Mouse (Mus musculus) liver, adult 10 weeks (tissue): ENCODE measurements around the gene Pik3r2. TPM values are rescaled to one million over a fixed set of nuclear protein-coding genes. Genes with fewer than 3 reads are reported as not detected.

Experiments
- polyA plus RNA-seq: library from polyadenylated mRNA; stranded (reverse); fragments of 350-450 nt; fragmentation: Illumina TruSeq; extraction: RNeasy Lipid Tissue Mini Kit (QIAGEN cat#74804); gene quantifications from one replicate; pipeline ENCODE4 v1.2.3, GENCODE M21; 2014; ENCODE audit warnings: low read depth, low replicate concordance

The Pik3r2 gene
- polyA plus RNA-seq = 0.93 TPM

GRCm38 (mm10) chr8:70776496-70777444 lies at the start of gene Pik3r2:
Gene Pik3r2 (minus strand): TSS chr8:70776713.

DNA sequence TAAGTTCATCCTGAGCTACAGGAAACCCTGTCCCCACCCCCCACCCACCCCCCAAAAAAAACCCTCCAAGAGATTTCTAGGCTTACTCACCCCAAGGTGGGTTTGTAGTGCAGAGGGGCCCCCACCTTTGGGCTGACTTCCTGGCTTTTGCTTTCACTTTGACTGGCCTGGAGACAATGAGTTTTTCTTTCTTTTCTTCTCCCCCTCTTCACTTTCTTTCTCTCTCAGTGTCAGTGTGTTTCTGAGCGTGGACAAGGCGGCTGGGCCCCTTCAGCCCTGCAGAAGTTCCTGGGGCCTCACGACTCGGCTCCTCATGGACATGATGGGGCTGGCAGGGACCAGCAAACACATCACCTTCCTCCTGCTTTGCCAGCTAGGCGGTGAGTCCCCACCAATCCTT lies 31.7 kb upstream of the Pik3r2 start, which contains the start of gene Il12rb1:
Gene Il12rb1, plus strand, starts transcription at position 211 of the 400 bp plus-strand sequence.

DNA sequence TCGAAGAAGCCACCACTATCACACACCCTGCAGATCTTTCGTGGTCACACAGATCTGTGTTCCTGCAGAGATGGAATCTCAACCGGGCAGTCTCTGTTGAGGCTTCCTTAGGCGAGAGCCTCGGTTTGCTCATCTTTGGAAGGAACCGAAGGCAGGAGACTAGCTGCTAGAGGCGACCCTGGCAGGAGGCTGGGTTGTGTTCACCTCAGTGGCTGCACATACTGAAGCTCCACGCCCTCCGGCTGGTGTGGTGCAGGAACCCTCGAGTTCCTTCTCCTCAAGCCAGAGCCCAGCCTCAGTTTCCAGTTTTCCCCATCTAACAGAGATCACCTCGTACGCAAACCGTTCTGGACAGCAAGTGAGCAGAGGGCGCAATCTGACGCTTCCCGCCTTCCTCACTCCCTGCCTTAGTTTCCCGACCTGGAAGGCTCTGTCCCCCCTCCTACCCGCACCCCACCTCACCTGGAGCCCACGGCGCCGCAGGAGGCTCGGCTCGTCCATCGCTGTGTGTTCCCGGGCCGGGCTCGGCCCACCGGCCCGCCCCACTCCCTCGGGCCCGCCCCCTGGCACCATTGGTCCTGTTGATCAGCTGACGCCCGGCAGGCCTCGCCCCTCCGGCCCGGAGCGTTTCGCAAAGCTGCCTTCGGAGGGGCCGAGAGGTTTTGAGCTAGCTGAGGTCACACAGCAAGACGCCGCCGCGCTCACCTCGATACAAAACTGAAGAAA lies 28.1 kb upstream of the Pik3r2 start, which contains the start of gene Mast3:
Gene Mast3, minus strand, starts transcription at position 574 of the 726 bp plus-strand sequence.

GRCm38 (mm10) chr8:70760775-70761406 lies 15.6 kb downstream of the Pik3r2 start, which contains the start of gene Mpv17l2:
Gene Mpv17l2 (minus strand): TSS chr8:70760946.

DNA sequence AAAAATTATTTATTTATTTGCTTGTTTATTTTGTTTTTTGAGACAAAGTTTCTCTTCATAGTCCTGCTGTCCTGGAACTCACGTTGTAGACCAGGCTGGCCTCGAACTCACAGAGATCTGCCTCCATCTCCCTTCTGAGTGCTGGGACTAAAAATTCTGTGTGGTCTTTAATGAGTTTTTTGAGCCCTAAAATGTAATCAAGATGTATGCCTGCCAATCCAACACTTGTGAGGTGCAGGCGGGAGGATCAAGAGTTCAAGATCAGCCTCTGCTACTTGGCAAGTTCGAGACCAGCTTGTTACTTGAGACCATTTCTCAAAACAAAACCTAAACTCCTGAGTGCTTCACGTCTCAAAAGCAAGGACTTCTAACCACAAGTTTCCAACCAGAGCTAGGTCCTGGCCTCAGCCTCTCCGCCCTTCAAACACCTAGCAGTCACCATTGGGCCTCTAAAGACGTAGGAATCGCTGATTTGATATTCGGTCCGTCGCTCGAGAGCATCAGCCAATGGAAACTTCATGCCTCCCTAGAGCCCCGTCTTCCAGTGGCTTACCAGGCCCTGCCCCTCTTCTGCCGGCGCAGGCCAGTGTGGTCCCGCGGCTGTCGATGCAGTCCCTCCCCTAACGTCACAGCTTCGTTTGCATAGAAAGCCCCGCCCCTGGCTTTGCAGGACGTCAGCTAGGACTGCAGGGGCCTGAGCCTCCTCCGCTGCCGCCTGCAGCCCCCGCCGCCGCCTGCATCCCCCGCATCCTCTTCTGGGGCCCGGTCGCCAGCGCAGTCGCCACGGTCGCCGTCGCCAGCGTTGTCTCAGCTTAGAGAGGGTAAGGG lies 22.3 kb downstream of the Pik3r2 start, which contains the start of gene Rab3a:
Gene Rab3a, plus strand, starts transcription at position 637 of the 828 bp plus-strand sequence.

DNA sequence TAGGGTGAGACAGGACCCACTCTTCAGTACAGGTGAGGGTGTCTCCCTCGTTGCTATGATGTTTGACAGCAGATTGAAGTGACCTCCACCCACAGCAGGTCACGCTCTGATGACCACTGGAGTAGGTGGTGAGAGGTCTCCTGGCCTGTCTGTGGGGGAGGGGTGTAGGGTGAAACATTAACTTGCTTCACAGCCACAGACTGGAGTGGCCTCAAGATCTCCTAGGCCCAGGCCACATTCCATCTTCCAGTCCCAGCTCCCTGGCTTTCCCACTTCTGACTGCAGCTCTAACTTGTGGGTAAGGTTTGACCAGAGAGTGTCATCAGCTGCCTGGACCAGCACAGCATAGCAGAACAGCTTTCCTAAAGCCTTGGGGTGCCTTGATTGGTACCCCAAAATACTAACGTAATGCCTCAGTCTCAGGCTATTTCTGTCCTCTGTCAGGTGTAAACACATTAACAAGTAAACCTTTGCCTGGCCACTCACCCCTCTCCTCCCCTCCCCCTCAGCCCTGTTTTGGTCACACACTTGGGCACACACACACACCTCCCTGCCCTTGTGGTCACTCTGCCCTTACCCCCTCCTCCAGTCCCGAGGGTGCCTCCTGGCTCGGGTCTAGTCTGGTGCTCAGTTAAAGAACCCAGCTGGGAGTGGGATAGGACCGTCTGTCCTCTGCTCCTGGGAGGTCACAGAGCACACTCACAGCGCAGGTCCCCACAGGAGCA lies 52.9 kb downstream of the Pik3r2 start, which contains the start of gene Pde4c:
Gene Pde4c, plus strand, starts transcription at position 235 of the 725 bp plus-strand sequence.

GRCm38 (mm10) chr8:70718297-70718696 lies 58.2 kb downstream of the Pik3r2 start, which contains the start of gene Gm3336:
Gene Gm3336 (plus strand): TSS chr8:70718543.

Other genes with a start within 250 kb of the Pik3r2 start
- 10.3 TPM for gene Fkbp8, start 249.0 kb downstream of the Pik3r2 start, polyA plus RNA-seq
- gene Kxd1, start 248.8 kb downstream of the Pik3r2 start, polyA plus RNA-seq = 11.4 TPM
- gene Ell, start 237.3 kb downstream of the Pik3r2 start, polyA plus RNA-seq = 2.1 TPM
- not detected for gene Isyna1, start 182.3 kb downstream of the Pik3r2 start, polyA plus RNA-seq
- gene Ssbp4, start 167.8 kb downstream of the Pik3r2 start, polyA plus RNA-seq = not detected
- 0.85 TPM for gene Lrrc25, start 160.6 kb downstream of the Pik3r2 start, polyA plus RNA-seq
- gene Gdf15, start 144.3 kb downstream of the Pik3r2 start, polyA plus RNA-seq = not detected
- gene Pgpep1, start 116.3 kb downstream of the Pik3r2 start, polyA plus RNA-seq = 17.3 TPM
- 0.61 TPM for gene Lsm4, start 103.5 kb downstream of the Pik3r2 start, polyA plus RNA-seq
- 8.1 TPM for gene Jund, start 77.8 kb downstream of the Pik3r2 start, polyA plus RNA-seq
- gene Iqcn, start 73.3 kb downstream of the Pik3r2 start, polyA plus RNA-seq = not detected
- gene Gm3336, start 58.2 kb downstream of the Pik3r2 start, polyA plus RNA-seq = not detected
- 1.1 TPM for gene Pde4c, start 53.0 kb downstream of the Pik3r2 start, polyA plus RNA-seq
- gene Rab3a, start 22.0 kb downstream of the Pik3r2 start, polyA plus RNA-seq = 0.56 TPM
- 0.85 TPM for gene Mpv17l2, start 15.8 kb downstream of the Pik3r2 start, polyA plus RNA-seq
- gene Mast3, start 28.3 kb upstream of the Pik3r2 start, polyA plus RNA-seq = 2.1 TPM
- not detected for gene Il12rb1, start 31.7 kb upstream of the Pik3r2 start, polyA plus RNA-seq
- 2.8 TPM for gene Arrdc2, start 63.0 kb upstream of the Pik3r2 start, polyA plus RNA-seq
- 0.66 TPM for gene Kcnn1, start 86.5 kb upstream of the Pik3r2 start, polyA plus RNA-seq
- 0.29 TPM for gene Ccdc124, start 97.2 kb upstream of the Pik3r2 start, polyA plus RNA-seq
- not detected for gene Slc5a5, start 116.0 kb upstream of the Pik3r2 start, polyA plus RNA-seq
- 58.9 TPM for gene Rpl18a, start 120.7 kb upstream of the Pik3r2 start, polyA plus RNA-seq
- gene Map1s, start 129.2 kb upstream of the Pik3r2 start, polyA plus RNA-seq = not detected